Mouse (Mus musculus) embryonic facial prominence, embryonic 14.5 days (tissue): ENCODE measurements around the gene E030025P04Rik. TPM values are rescaled to one million over a fixed set of nuclear protein-coding genes. Genes with fewer than 3 reads are reported as not detected.

ENCODE experiments used
- ATAC-seq: fragments of 200-750 bp; cut with Nextera tagmentation; 2 replicates; pipeline ENCODE4 v1.8.0; 2017; ENCODE audit warnings: low read depth, moderate number of reproducible peaks, moderate TSS enrichment
- DNase-seq: peaks from one replicate; pipeline ENCODE4 v3.0.0-alpha.2; 2015; ENCODE audit warnings: low spot score
- H3K27ac ChIP-seq: fragments of 300-500 bp; sonication (generic); replicated peaks from 2 replicates; pipeline ENCODE4 v1.5.1; 2014; ENCODE audit warnings: low read depth, mild to moderate bottlenecking, low read length, moderate library complexity
- H3K27me3 ChIP-seq: fragments of 300-500 bp; sonication (generic); replicated peaks from 2 replicates; pipeline ENCODE4 v1.6.1; 2014; ENCODE audit warnings: low read length; ENCODE audit not compliant: control insufficient read depth, insufficient read depth
- H3K36me3 ChIP-seq: fragments of 300-500 bp; sonication (generic); 2 replicates; pipeline ENCODE4 v1.6.1; 2014; ENCODE audit warnings: low read length, mixed read lengths; ENCODE audit not compliant: control insufficient read depth, insufficient read depth
- H3K4me1 ChIP-seq: fragments of 300-500 bp; sonication (generic); 2 replicates; pipeline ENCODE4 v1.6.1; 2014; ENCODE audit warnings: antibody characterized with exemption, low read length; ENCODE audit not compliant: control insufficient read depth, insufficient read depth
- H3K4me2 ChIP-seq: fragments of 300-500 bp; sonication (generic); 2 replicates; pipeline ENCODE4 v1.6.1; 2014; ENCODE audit warnings: low read depth, mild to moderate bottlenecking, low read length, moderate library complexity, mixed read lengths
- H3K4me3 ChIP-seq: fragments of 300-500 bp; sonication (generic); 2 replicates; pipeline ENCODE4 v1.5.1; 2014; ENCODE audit warnings: low read depth, mild to moderate bottlenecking, low read length
- H3K9ac ChIP-seq: fragments of 300-500 bp; sonication (generic); 2 replicates; pipeline ENCODE4 v1.6.1; 2014; ENCODE audit warnings: low read depth, mild to moderate bottlenecking, low read length, moderate library complexity, mixed read lengths
- H3K9me3 ChIP-seq: fragments of 300-500 bp; sonication (generic); 2 replicates; pipeline ENCODE4 v1.6.1; 2016; ENCODE audit warnings: low read length; ENCODE audit not compliant: control insufficient read depth
- WGBS: fragments of 180-500 bp; shearing (Covaris S2); extraction: QIAGEN DNeasy Blood & Tissue Kit; methylation state at CpG from one replicate; pipeline ENCODE4 v1.1.7; 2014; 5-methylcytosine and 5-hydroxymethylcytosine counted together
- polyA plus RNA-seq: library from polyadenylated mRNA; unstranded; fragments of >200 nt; fragmentation: Nextera tagmentation; extraction: Ambion mirVana; gene quantifications from 2 replicates; pipeline ENCODE4 v1.2.1, GENCODE M21; 2014

E030025P04Rik gene
- polyA plus RNA-seq, 1 experiment from 2014 or later, result not detected

DNA sequence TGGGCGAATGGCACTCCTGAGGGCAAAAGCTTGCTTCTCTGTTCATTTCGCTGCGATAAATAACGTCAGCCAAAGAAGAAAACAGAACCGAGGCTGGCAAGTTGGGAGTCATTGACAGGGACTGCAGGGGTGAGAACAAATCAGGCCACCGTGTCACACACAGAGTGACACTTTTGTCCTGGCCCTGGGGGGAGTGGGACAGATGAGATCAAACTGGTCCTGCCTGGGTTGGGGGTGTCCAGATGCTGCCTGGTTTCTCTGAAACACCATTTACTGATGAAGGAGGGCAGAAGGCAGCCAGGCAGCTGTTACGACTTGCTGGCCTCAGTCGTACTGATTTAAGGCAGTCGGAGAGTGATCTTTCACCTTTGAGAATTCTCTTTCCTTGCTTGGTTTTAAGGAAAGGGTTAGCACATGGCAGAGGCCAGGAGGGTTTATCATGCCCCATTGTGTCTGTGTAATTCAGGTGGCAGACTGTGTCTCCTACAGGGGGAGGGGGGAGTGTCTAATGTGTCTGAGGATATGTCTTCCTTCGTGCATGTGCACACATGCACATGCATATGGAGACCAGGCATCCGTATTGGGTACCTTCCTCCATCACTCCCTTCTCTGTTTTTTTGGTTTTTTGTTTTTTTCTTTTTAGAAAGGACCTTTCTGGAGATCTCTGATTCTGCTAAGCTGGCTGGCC, 36.5 kb downstream of the E030025P04Rik start:
- Histone ChIP-seq H3K4me1 (no peaks in the 10 kb centered on the region), H3K4me2 (no peak overlapping the region), H3K9ac (no peak overlapping the region), H3K36me3 (no peaks in the 10 kb centered on the region), H3K27ac (no peak overlapping the region), H3K27me3 (no peaks in the 10 kb centered on the region), H3K9me3 (no peaks in the 10 kb centered on the region), H3K4me3 (no peak overlapping the region)
- 37% methylated on average over 11 of the region's 11 CpGs for WGBS
- ATAC-seq (no peak), DNase-seq (no peak)

DNA sequence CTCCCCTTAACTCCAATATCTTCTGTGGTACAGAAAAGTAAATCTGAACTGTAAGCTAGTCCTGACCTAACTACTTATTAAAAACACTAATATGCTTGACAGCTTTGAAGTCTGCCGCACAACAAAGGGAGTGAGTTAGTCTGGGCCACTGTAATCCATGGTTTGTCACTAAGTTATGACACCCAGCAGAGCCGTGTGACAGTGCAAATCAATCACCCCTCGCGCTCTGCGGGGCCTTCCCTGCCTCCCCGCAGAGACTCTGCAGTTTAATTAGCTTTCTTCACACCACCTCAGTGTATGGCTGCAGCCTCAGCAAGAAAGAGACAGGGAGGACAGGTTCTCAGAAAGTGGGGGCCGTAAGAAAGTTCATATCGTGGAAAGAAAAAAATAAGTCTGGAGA, 37.4 kb downstream of the E030025P04Rik start:
- no peak for DNase-seq
- Histone ChIP-seq H3K9ac (no peak overlapping the region), H3K27me3 (no peaks in the 10 kb centered on the region), H3K4me1 (no peaks in the 10 kb centered on the region), H3K36me3 (no peaks in the 10 kb centered on the region), H3K9me3 (no peaks in the 10 kb centered on the region), H3K4me2 (no peak overlapping the region), H3K4me3 (no peak overlapping the region), H3K27ac (no peak overlapping the region)
- WGBS, result 23% methylated on average over 8 of the region's 8 CpGs
- no peak for ATAC-seq

DNA sequence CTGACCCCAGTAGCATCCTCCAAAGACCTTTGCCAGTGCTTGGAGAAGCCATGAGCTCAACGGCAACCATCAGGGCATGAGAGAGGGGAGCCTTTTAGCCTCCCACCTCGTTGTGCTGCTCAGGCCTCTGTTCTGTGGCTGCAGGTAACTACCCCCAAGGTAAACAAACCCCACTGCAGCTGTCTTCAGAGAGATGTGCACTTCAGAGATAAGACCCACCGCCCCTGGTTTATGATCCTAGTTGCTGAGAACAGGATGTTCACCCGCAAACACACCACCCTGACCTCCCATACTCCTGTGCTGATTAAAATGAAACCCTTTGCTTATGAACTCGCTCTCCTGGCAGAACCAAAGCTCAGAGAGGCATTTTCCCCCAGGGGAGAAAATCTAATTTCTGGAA, 38.0 kb downstream of the E030025P04Rik start:
- Histone ChIP-seq H3K4me1 (no peaks in the 10 kb centered on the region), H3K27ac (no peak overlapping the region), H3K4me3 (no peak overlapping the region), H3K27me3 (no peaks in the 10 kb centered on the region), H3K4me2 (no peak overlapping the region), H3K9ac (no peak overlapping the region), H3K9me3 (no peaks in the 10 kb centered on the region), H3K36me3 (no peaks in the 10 kb centered on the region)
- DNase-seq (no peak), ATAC-seq (no peak)
- 41% methylated on average over 5 of the region's 5 CpGs for WGBS

DNA sequence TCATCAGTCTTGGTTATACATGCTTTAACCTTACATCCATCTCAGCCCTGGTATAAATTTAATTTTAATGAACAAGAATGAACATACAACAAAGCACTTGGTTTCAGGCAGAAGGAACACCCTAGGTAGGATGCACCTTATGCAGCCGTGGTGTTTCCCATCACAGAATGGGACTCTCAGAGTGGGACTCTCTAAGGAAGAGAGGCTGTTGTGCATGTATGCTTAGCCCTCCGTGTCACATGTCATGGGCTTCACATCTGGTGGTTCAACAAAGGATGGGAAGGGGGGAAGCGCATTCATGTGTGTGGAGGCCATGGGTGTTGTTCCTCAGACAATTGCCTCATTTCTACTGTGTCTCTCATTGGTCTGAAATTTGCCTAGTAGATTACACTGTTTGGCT, 40.8 kb downstream of the E030025P04Rik start:
- Histone ChIP-seq H3K36me3 (no peaks in the 10 kb centered on the region), H3K4me3 (no peak overlapping the region), H3K4me1 (no peaks in the 10 kb centered on the region), H3K27me3 (no peaks in the 10 kb centered on the region), H3K9ac (no peak overlapping the region), H3K9me3 (no peaks in the 10 kb centered on the region), H3K27ac (no peak overlapping the region), H3K4me2 (no peak overlapping the region)
- ATAC-seq (no peak), DNase-seq (no peak)
- 87% methylated on average over 3 of the region's 3 CpGs for WGBS

DNA sequence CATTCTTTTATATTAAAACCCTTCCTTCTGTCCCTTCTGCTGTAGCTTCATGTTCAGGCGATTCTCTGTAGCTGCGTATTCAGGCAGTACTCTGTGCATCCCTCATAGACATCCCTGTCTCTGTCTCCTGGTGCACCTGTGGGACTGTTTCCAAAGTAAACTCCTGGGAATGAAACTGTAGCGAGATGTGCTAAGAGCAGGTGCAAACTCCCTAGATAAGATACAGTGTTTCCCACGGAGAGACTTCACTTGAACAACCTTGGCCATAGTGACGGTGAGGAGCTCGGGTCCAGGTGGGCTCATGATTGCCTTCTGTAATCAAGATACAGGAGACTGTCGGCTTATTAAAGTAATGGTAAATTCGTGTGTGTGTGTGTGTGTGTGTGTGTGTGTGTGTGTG, 41.5 kb downstream of the E030025P04Rik start:
- 92% methylated on average over 8 of the region's 8 CpGs for WGBS
- no peaks in the 10 kb centered on the region for H3K4me1 ChIP-seq
- ATAC-seq, result no peak
- no peak overlapping the region for H3K4me3 ChIP-seq
- no peaks in the 10 kb centered on the region for H3K27me3 ChIP-seq
- no peak overlapping the region for H3K9ac ChIP-seq
- H3K27ac ChIP-seq, result no peak overlapping the region
- H3K9me3 ChIP-seq, result no peaks in the 10 kb centered on the region
- H3K4me2 ChIP-seq, result no peak overlapping the region
- H3K36me3 ChIP-seq, result no peaks in the 10 kb centered on the region
- no peak for DNase-seq

DNA sequence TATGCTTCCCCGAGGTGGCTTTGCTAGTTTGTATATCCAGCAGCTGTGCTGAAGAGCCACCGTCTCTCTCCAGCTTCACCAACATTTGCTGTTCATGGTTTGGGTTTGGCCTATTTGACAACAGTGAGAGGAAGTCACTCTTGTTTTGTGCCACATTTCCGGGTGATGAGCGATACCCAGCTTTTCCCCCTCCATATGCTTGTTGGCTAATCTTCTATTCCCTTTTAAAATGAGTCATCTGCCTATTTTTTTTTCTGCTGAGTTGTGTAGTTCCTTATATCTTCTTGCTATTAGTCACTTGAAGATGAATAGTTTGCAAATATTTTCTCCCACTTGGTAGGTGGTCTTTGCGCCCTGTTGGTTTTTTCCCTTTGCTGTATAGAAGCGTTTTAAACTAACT, 43.9 kb downstream of the E030025P04Rik start:
- ATAC-seq, result no peak
- no peaks in the 10 kb centered on the region for H3K9me3 ChIP-seq
- H3K36me3 ChIP-seq, result no peaks in the 10 kb centered on the region
- H3K4me2 ChIP-seq, result no peak overlapping the region
- WGBS, result 86% methylated on average over 6 of the region's 6 CpGs
- H3K27ac ChIP-seq, result no peak overlapping the region; the same call in 1 of the 2 replicates
- no peak for DNase-seq
- no peak overlapping the region for H3K9ac ChIP-seq
- H3K4me1 ChIP-seq, result no peaks in the 10 kb centered on the region
- H3K4me3 ChIP-seq, result no peak overlapping the region
- H3K27me3 ChIP-seq, result no peaks in the 10 kb centered on the region

DNA sequence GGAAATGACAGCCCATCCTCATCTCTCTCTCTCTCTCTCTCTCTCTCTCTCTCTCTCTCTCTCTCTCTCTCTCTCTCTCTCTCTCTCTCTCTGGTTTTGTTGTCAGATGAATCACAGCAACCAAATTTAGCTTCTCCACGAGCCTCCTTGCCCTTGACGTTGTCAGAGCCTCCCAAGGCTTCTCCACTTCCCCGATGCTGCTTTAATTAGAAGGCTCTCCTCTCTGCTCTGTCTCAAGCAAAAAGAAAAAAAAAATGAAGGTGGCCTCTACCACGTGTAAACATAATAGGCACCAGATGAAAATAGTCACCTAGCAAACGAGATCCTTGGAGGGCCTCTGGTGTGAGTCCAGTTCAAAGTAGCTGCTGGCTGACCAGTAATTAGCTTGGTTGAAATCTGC, 52.3 kb downstream of the E030025P04Rik start:
- H3K27ac ChIP-seq, result no peak overlapping the region
- no peaks in the 10 kb centered on the region for H3K9me3 ChIP-seq
- no peak overlapping the region for H3K4me2 ChIP-seq
- no peak overlapping the region for H3K4me3 ChIP-seq
- DNase-seq (no peak), ATAC-seq (no peak)
- no peak overlapping the region for H3K9ac ChIP-seq
- H3K36me3 ChIP-seq, result no peaks in the 10 kb centered on the region
- no peaks in the 10 kb centered on the region for H3K27me3 ChIP-seq
- H3K4me1 ChIP-seq, result no peaks in the 10 kb centered on the region
- 29% methylated on average over 5 of the region's 5 CpGs for WGBS

Other genes with a start within 250 kb of the E030025P04Rik start
- 11.4 and 11.8 TPM in 2 replicates for gene Axin2, start 224.0 kb downstream of the E030025P04Rik start, polyA plus RNA-seq
- gene Rgs9, start 153.8 kb upstream of the E030025P04Rik start, polyA plus RNA-seq, result 1.4 and 1.8 TPM in 2 replicates
- 23.4 and 24.5 TPM in 2 replicates for gene Gna13, start 218.5 kb upstream of the E030025P04Rik start, polyA plus RNA-seq